Mouse (Mus musculus): Measurements from ENCODE around the gene Gm10722.
"Not testable (repeated sequence)": the region's sequence is repeated elsewhere in the genome, so short reads cannot be mapped to it uniquely, and the experiment has no call there.

Gm10722 gene

DNA sequence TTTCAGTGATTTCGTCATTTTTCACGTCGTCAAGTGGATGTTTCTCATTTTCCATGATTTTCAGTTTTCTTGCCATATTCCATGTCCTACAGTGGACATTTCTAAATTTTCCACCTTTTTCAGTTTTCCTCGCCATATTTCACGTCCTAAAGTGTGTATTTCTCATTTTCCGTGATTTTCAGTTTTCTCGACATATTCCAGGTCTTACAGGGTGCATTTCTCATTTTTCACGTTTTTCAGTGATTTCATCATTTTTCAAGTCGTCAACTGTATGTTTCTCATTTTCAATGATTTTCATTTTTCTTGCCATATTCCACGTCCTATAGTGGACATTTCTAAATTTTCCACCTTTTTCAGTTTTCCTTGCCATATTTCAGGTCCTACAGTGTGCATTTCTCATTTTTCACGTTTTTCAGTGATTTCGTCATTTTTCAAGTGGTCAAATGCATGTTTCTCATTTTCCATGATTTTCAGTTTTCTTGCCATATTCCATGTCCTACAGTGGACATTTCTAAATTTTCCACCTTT is at the start of gene Gm10722:
Gm10722 (plus strand) TSS at position 478 of the 528 bp plus-strand sequence.
- DNase-seq (ENCODE audit: low read depth, low spot score), result peak; percentile 21

DNA sequence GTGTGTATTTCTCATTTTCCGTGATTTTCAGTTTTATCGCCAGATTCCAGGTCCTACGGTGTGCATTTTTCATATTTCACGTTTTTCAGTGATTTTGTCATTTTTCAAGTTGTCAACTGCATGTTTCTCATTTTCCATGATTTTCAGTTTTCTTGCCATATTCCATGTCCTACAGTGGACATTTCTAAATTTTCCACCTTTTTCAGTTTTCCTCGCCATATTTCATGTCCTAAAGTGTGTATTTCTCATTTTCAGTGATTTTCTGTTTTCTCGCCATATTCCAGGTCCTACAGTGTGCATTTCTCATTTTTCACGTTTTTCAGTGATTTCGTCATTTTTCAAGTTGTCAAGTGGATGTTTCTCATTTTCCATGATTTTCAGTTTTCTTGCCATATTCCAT is 284 bp downstream of the Gm10722 start:
- DNase-seq (ENCODE audit: low read depth, low spot score), result not testable (repeated sequence)

DNA sequence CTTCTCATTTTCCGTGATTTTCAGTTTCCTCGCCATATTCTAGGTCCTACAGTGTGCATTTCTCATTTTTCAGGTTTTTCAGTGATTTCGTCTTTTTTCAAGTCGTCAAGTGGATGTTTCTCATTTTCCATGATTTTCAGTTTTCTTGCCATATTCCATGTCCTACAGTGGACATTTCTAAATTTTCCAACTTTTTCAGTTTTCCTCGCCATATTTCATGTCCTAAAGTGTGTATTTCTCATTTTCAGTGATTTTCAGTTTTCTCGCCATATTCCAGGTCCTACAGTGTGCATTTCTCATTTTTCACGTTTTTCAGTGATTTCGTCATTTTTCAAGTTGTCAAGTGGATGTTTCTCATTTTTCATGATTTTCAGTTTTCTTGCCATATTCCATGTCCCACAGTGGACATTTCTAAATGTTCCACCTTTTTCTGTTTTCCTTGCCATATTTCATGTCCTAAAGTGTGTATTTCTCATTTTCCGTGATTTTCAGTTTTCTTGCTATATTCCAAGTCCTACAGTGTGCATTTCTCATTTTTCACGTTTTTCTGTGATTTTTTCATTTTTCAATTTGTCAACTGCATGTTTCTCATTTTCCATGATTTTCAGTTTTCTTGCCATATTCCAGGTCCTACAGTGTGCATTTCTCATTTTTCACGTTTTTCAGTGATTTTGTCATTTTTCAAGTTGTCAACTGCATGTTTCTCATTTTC is 1.4 kb downstream of the Gm10722 start:
- peak; percentile 5 for DNase-seq (ENCODE audit: low read depth, low spot score)

DNA sequence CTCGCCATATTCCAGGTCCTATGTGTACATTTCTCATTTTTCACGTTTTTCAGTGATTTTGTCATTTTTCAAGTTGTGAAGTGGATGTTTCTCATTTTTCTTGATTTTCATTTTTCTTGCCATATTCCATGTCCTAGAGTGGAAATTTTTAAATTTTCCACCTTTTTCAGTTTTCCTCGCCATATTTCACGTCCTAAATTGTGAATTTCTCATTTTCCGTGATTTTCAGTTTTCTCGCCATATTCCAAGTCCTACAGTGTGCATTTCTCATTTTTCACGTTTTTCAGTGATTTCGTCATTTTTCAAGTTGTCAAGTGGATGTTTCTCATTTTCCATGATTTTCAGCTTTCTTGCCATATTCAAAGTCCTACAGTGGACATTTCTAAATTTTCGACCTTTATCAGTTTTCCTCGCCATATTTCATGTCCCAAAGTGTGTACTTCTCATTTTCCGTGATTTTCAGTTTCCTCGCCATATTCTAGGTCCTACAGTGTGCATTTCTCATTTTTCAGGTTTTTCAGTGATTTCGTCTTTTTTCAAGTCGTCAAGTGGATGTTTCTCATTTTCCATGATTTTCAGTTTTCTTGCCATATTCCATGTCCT is 2.2 kb downstream of the Gm10722 start, which contains the start of gene Gm11168:
Gm11168 (plus strand) TSS at position 553 of the 603 bp plus-strand sequence.
- DNase-seq (ENCODE audit: low read depth, low spot score), result not testable (repeated sequence)

DNA sequence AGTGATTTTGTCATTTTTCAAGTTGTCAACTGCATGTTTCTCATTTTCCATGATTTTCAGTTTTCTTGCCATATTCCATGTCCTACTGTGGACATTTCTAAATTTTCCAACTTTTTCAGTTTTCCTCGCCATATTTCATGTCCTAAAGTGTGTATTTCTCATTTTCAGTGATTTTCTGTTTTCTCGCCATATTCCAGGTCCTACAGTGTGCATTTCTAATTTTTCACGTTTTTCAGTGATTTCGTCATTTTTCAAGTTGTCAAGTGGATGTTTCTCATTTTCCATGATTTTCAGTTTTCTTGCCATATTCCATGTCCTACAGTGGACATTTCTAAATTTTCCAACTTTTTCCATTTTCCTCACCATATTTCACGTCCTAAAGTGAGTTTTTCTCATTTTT is 5.5 kb downstream of the Gm10722 start:
- DNase-seq (ENCODE audit: low read depth, low spot score), result not testable (repeated sequence)

DNA sequence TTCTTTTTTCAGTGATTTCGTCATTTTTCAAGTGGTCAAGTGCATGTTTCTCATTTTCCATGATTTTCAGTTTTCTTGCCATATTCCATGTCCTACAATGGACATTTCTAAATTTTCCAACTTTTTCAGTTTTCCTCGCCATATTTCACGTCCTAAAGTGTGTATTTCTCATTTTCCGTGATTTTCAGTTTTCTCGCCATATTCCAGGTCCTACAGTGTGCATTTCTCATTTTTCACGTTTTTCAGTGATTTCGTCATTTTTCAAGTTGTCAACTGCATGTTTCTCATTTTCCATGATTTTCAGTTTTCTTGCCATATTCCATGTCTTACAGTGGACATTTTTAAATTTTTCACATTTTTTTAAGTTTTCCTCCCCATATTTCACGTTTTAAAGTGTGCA is 5.9 kb downstream of the Gm10722 start:
- not testable (repeated sequence) for DNase-seq (ENCODE audit: low read depth, low spot score)

DNA sequence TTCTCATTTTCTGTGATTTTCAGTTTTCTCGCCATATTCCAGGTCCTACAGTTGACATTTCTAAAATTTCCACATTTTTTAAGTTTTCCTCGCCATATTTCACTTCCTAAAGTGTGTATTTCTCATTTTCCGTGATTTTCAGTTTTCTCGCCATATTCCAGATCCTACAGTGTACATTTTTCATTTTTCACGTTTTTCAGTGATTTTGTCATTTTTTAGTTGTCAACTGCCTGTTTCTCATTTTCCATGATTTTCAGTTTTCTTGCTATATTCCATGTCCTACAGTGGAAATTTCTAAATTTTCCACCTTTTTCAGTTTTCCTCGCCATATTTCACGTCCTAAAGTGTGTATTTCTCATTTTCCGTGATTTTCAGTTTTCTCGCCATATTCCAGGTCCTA is 6.5 kb downstream of the Gm10722 start:
- peak; percentile 1 for DNase-seq (ENCODE audit: low read depth, low spot score)

DNA sequence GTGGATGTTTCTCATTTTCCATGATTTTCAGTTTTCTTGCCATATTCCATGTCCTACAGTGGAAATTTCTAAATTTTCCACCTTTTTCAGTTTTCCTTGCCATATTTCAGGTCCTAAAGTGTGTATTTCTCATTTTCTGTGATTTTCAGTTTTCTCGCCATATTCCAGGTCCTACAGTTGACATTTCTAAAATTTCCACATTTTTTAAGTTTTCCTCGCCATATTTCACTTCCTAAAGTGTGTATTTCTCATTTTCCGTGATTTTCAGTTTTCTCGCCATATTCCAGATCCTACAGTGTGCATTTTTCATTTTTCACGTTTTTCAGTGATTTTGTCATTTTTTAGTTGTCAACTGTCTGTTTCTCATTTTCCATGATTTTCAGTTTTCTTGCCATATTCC is 8.6 kb downstream of the Gm10722 start:
- not testable (repeated sequence) for DNase-seq (ENCODE audit: low read depth, low spot score)

DNA sequence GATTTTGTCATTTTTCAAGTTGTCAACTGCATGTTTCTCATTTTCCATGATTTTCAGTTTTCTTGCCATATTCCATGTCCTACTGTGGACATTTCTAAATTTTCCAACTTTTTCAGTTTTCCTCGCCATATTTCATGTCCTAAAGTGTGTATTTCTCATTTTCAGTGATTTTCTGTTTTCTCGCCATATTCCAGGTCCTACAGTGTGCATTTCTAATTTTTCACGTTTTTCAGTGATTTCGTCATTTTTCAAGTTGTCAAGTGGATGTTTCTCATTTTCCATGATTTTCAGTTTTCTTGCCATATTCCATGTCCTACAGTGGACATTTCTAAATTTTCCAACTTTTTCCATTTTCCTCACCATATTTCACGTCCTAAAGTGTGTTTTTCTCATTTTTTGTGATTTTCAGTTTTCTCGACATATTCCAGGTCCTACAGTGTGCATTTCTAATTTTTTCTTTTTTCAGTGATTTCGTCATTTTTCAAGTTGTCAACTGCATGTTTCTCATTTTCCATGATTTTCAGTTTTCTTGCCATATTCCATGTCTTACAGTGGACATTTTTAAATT is 11.4 kb downstream of the Gm10722 start:
- not testable (repeated sequence) for DNase-seq (ENCODE audit: low read depth, low spot score)

DNA sequence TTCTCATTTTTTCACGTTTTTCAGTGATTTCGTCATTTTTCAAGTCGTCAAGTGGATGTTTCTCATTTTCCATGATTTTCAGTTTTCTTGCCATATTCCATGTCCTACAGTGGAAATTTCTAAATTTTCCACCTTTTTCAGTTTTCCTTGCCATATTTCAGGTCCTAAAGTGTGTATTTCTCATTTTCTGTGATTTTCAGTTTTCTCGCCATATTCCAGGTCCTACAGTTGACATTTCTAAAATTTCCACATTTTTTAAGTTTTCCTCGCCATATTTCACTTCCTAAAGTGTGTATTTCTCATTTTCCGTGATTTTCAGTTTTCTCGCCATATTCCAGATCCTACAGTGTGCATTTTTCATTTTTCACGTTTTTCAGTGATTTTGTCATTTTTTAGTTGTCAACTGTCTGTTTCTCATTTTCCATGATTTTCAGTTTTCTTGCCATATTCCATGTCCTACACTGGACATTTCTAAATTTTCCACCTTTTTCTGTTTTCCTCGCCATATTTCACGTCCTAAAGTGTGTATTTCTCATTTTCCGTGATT is 12.1 kb downstream of the Gm10722 start, which contains the start of gene Gm10721:
Gm10721 (plus strand) TSS at position 408 of the 547 bp plus-strand sequence.
- DNase-seq (ENCODE audit: low read depth, low spot score), result not testable (repeated sequence)

DNA sequence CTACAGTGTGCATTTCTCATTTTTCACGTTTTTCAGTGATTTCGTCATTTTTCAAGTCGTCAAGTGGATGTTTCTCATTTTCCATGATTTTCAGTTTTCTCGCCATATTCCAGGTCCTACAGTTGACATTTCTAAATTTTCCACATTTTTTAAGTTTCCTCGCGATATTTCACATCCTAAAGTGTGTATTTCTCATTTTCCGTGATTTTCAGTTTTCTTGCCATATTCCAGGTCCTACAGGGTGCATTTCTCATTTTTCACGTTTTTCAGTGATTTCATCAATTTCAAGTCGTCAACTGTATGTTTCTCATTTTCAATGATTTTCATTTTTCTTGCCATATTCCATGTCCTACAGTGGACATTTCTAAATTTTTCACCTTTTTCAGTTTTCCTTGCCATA is 14.6 kb downstream of the Gm10722 start, which contains the start of gene Gm10720:
Gm10720 (plus strand) TSS at position 301 of the 400 bp plus-strand sequence.
- DNase-seq (ENCODE audit: low read depth, low spot score), result not testable (repeated sequence)

DNA sequence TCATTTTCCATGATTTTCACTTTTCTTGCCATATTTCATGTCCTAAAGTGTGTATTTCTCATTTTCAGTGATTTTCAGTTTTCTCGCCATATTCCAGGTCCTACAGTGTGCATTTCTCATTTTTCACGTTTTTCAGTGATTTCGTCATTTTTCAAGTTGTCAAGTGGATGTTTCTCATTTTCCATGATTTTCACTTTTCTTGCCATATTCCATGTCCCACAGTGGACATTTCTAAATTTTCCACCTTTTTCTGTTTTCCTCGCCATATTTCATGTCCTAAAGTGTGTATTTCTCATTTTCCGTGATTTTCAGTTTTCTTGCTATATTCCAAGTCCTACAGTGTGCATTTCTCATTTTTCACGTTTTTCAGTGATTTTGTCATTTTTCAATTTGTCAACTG is 15.2 kb downstream of the Gm10722 start:
- DNase-seq (ENCODE audit: low read depth, low spot score), result not testable (repeated sequence)

DNA sequence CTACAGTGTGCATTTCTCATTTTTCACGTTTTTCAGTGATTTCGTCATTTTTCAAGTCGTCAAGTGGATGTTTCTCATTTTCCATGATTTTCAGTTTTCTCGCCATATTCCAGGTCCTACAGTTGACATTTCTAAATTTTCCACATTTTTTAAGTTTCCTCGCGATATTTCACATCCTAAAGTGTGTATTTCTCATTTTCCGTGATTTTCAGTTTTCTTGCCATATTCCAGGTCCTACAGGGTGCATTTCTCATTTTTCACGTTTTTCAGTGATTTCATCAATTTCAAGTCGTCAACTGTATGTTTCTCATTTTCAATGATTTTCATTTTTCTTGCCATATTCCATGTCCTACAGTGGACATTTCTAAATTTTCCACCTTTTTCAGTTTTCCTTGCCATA is 16.4 kb downstream of the Gm10722 start, which contains the start of gene Gm10719:
Gm10719 (plus strand) TSS at position 301 of the 400 bp plus-strand sequence.
- DNase-seq (ENCODE audit: low read depth, low spot score), result not testable (repeated sequence)

DNA sequence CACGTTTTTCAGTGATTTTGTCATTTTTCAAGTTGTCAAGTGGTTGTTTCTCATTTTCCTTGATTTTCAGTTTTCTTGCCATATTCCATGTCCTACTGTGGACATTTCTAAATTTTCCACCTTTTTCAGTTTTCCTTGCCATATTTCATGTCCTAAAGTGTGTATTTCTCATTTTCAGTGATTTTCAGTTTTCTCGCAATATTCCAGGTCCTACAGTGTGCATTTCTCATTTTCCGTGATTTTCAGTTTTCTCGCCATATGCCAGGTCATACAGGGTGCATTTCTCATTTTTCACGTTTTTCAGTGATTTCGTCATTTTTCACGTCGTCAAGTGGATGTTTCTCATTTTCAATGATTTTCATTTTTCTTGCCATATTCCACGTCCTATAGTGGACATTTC is 18.2 kb downstream of the Gm10722 start:
- DNase-seq (ENCODE audit: low read depth, low spot score), result not testable (repeated sequence)

DNA sequence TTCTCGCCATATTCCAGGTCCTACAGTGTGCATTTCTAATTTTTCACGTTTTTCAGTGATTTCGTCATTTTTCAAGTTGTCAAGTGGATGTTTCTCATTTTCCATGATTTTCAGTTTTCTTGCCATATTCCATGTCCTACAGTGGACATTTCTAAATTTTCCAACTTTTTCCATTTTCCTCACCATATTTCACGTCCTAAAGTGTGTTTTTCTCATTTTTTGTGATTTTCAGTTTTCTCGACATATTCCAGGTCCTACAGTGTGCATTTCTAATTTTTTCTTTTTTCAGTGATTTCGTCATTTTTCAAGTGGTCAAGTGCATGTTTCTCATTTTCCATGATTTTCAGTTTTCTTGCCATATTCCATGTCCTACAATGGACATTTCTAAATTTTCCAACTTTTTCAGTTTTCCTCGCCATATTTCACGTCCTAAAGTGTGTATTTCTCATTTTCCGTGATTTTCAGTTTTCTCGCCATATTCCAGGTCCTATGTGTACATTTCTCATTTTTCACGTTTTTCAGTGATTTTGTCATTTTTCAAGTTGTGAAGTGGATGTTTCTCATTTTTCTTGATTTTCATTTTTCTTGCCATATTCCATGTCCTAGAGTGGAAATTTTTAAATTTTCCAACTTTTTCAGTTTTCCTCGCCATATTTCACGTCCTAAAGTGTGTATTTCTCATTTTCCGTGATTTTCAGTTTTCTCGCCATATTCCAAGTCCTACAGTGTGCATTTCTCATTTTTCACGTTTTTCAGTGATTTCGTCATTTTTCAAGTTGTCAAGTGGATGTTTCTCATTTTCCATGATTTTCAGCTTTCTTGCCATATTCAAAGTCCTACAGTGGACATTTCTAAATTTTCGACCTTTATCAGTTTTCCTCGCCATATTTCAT is 19.4 kb downstream of the Gm10722 start:
- not testable (repeated sequence) for DNase-seq (ENCODE audit: low read depth, low spot score)

DNA sequence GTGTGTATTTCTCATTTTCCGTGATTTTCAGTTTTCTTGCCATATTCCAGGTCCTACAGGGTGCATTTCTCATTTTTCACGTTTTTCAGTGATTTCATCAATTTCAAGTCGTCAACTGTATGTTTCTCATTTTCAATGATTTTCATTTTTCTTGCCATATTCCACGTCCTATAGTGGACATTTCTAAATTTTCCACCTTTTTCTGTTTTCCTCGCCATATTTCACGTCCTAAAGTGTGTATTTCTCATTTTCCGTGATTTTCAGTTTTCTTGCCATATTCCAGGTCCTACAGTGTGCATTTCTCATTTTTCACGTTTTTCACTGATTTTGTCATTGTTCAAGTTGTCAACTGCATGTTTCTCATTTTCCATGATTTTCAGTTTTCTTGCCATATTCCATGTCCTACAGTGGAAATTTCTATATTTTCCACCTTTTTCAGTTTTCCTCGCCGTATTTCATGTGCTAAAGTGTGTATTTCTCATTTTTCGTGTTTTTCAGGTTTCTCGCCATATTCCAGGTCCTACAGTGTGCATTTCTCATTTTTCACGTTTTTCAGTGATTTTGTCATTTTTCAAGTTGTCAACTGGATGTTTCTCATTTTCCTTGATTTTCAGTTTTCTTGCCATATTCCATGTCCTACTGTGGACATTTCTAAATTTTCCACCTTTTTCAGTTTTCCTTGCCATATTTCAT is 21.7 kb downstream of the Gm10722 start:
- DNase-seq (ENCODE audit: low read depth, low spot score), result peak; percentile 16

DNA sequence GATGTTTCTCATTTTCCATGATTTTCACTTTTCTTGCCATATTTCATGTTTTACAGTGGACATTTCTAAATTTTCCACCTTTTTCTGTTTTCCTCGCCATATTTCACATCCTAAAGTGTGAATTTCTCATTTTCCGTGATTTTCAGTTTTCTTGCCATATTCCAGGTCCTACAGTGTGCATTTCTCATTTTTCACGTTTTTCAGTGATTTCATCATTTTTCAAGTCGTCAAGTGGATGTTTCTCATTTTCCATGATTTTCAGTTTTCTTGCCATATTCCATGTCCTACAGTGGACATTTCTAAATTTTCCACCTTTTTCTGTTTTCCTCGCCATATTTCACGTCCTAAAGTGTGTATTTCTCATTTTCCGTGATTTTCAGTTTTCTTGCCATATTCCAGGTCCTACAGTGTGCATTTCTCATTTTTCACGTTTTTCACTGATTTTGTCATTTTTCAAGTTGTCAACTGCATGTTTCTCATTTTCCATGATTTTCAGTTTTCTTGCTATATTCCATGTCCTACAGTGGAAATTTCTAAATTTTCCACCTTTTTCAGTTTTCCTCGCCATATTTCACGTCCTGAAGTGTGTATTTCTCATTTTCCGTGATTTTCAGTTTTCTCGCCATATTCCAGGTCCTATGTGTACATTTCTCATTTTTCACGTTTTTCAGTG is 22.7 kb downstream of the Gm10722 start, which contains the start of gene Gm10718:
Gm10718 (plus strand) TSS at position 236 of the 673 bp plus-strand sequence.
- not testable (repeated sequence) for DNase-seq (ENCODE audit: low read depth, low spot score)

DNA sequence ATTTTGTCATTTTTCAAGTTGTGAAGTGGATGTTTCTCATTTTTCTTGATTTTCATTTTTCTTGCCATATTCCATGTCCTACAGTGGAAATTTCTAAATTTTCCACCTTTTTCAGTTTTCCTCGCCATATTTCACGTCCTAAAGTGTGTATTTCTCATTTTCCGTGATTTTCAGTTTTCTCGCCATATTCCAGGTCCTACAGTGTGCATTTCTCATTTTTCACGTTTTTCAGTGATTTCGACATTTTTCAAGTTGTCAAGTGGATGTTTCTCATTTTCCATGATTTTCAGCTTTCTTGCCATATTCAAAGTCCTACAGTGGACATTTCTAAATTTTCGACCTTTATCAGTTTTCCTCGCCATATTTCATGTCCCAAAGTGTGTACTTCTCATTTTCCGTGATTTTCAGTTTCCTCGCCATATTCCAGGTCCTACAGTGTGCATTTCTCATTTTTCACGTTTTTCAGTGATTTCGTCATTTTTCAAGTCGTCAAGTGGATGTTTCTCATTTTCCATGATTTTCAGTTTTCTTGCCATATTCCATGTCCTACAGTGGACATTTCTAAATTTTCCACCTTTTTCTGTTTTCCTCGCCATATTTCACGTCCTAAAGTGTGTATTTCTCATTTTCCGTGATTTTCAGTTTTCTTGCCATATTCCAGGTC is 23.4 kb downstream of the Gm10722 start:
- DNase-seq (ENCODE audit: low read depth, low spot score), result not testable (repeated sequence)

DNA sequence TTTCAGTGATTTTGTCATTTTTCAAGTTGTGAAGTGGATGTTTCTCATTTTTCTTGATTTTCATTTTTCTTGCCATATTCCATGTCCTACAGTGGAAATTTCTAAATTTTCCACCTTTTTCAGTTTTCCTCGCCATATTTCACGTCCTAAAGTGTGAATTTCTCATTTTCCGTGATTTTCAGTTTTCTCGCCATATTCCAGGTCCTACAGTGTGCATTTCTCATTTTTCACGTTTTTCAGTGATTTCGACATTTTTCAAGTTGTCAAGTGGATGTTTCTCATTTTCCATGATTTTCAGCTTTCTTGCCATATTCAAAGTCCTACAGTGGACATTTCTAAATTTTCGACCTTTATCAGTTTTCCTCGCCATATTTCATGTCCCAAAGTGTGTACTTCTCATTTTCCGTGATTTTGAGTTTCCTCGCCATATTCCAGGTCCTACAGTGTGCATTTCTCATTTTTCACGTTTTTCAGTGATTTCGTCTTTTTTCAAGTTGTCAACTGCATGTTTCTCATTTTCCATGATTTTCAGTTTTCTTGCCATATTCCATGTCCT is 24.3 kb downstream of the Gm10722 start, which contains the start of gene Gm10717:
Gm10717 (plus strand) TSS at position 506 of the 556 bp plus-strand sequence.
- not testable (repeated sequence) for DNase-seq (ENCODE audit: low read depth, low spot score)

Data from brain, adult 2 months (tissue).